Mouse (Mus musculus): ENCODE results near the gene Bpifb5.
"Not testable (repeated sequence)": the region's sequence is repeated elsewhere in the genome, so short reads cannot be mapped to it uniquely, and the experiment has no call there.

DNA sequence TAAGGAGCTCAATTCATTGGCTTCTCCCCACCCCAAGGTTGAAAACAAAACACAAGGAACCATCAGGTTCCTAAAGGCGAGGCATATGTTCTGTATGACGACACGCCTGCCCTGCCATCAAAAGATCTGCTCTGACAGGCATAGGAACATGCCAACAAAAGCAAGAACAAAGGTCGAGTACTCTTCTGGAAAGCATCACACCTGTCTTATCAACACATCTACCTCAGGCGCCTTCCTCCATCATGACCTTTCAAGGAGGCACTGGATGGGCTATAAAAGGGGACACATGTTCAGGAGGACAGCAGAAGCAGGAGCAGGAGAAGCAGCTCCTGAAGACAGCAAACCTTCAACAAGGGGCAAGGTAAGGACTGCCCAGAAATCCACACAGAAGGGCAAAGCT, 34.0 kb downstream of the Bpifb5 start, which contains the start of gene Bpifb9a:
- not testable (repeated sequence) for TF ChIP-seq GATA1 (IDR thresholded peaks at IDR 0.05; ENCODE audit: borderline replicate concordance, low read length); FLI1 (IDR thresholded peaks at IDR 0.05; ENCODE audit: low read length)
